Mouse (Mus musculus) layer of hippocampus, postnatal 36 days (tissue): ENCODE data around the gene Dcun1d4. TPM values are rescaled to one million over a fixed set of nuclear protein-coding genes. Genes with fewer than 3 reads are reported as not detected.
A peak's percentile ranks its signal among the peaks of the same experiment; 100 is the strongest.
"Not testable (repeated sequence)": the region's sequence is repeated elsewhere in the genome, so short reads cannot be mapped to it uniquely, and the experiment has no call there.

Source experiments
- DNase-seq, 2 experiments: peaks; one replicate each; pipeline ENCODE4 v3.0.0; 2022
- total RNA-seq, 2 experiments: library from RNA; stranded (reverse); gene quantifications; 2 replicates each; pipeline ENCODE4 v1.2.3; 2021

The Dcun1d4 gene
- 100 to 1,000 TPM; 123 to 131 TPM for total RNA-seq

DNA sequence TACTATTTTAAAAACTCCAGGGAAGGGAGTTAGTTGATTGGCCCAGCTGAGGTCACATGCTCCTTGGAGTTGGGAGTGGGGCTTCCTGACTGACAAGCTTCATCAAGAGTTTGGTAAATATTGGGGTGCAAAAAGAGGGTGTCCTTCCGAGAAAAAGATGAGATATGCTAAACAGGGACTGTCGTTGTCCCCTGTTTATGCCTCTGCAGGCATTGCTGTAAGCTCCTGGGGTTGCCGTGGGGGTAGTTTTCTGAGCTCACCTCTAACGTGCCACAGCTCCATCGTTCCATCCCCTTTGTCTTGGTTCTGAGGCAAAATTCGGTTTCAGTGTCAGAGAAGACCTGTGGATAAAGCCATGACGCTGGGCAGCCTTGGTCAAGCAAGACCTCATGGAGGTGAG lies at the start of gene Dcun1d4:
Gene Dcun1d4 (plus strand): TSS at position 301 of the 400 bp plus-strand sequence.
- DNase-seq: no peak

- DNase-seq: peak; percentile 85
Measured at GRCm38 (mm10) chr5:73431581-73431980, 49.2 kb upstream of the Dcun1d4 start.

DNA sequence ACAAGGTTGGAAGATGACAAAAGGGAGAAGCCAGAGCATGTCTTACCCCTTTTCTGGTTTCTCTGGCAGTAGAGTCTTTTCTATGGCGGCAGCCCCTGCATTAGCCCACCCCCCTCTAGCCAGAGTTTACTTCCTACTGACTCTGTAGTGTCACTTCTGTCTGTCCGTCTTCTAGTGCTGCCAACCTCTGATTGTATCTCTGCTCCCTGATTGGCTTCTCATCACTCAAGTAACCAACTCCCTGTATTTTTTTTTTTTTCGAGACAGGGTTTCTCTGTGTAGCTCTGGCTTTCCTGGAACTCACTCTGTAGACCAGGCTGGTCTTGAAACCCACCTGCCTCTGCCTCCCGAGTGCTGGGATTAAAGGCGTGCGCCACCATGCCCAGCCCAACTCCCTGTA lies 48.0 kb upstream of the Dcun1d4 start:
- DNase-seq: no peak

DNA sequence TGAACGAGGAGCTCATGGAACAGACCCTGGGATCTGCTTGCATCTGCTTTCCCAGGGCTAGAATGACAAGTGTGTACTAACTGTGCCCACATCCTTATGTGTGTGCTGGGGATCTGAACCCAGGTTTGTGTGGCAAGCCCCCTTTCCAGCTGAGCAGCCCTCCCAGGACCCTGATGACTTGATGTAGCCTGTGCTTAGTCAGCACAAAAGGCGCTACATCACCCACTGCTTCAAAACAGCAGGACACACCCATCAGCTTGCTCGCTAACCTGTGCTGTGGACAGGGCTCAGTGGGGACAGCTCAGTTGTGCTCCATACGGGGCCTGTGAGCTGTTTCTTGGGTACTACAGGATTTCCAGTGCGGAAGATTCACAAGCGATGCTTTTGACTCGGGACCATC lies 46.0 kb upstream of the Dcun1d4 start:
- no peak for DNase-seq

DNA sequence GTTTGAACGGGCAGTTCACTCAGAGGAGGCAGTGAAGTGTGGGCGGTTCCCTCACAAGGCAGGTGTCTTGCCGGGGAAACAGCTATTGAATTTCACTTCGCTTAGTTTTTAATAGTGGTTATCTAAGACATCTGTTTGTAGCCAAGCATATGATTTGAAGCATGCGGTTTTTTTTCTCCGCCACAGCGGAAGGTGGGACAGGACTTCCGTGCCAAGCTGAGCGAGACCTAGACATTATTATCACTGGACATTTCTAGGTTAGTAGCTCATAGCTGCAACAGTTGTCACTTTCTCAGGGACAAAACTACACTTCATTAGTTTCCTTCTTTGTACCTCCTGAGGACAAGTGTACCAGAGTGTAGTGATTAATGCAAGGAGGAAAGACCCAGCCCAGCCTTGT lies 38.6 kb upstream of the Dcun1d4 start:
- DNase-seq: no peak

DNA sequence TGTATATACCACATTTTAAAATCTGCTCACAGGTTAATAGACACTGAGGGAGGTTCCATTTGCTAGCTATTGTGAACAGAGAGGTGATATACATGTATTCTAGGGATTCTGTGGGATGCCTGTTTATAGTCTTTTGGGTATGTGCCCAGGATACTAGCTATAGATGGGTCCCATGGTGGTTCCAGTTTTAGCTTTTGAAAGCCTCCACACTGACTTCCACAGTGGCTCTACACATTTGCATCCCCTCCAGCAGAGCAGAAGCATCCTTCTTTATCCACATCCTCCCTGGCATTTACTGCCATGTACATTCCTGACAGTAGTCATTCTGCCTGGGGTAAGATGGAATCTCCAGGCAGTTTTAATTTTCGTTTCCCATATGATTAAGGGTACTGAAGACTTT lies 30.5 kb upstream of the Dcun1d4 start:
- no peak for DNase-seq

GRCm38 (mm10) chr5:73454502-73455306 lies 26.1 kb upstream of the Dcun1d4 start:
- no peak for DNase-seq

GRCm38 (mm10) chr5:73455307-73455687 lies 25.5 kb upstream of the Dcun1d4 start:
- DNase-seq: no peak

GRCm38 (mm10) chr5:73468462-73469433 lies 12.1 kb upstream of the Dcun1d4 start:
- no peak for DNase-seq

GRCm38 (mm10) chr5:73474412-73475405 lies 6.1 kb upstream of the Dcun1d4 start:
- no peak for DNase-seq

DNA sequence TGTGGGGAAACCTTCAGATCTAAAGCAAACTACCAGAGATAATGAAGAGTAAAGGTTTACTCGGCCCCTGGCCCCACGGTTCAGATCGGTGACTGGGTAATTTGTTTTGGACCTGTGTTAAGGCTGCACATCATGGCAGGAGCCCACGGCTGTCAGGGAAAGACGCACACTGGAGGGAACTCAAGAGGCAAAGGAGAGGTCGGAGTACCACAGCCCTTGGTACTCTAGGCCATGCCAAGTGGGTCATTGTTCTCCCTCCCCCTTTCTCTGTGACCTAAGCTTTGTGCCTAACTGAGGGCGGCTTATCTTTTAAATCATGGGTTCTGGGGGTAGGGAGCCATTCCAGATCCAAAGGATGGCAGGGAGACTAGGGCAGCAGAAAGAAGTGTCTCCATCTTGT lies 601 bp downstream of the Dcun1d4 start:
- DNase-seq: no peak

GRCm38 (mm10) chr5:73482381-73482780 lies 1.6 kb downstream of the Dcun1d4 start:
- not testable (repeated sequence) for DNase-seq

GRCm38 (mm10) chr5:73484016-73484615 lies 3.3 kb downstream of the Dcun1d4 start:
- DNase-seq: no peak

GRCm38 (mm10) chr5:73486451-73486850 lies 5.7 kb downstream of the Dcun1d4 start:
- DNase-seq: no peak

GRCm38 (mm10) chr5:73489915-73490314 lies 9.1 kb downstream of the Dcun1d4 start:
- no peak for DNase-seq

- peak; percentile 99 to 100 for DNase-seq
Measured at GRCm38 (mm10) chr5:73490596-73491073, 9.8 kb downstream of the Dcun1d4 start.

- DNase-seq: no peak
Measured at GRCm38 (mm10) chr5:73491074-73491836, 10.5 kb downstream of the Dcun1d4 start.

GRCm38 (mm10) chr5:73491837-73492720 lies 11.3 kb downstream of the Dcun1d4 start:
- peak; percentile 89 for DNase-seq

DNA sequence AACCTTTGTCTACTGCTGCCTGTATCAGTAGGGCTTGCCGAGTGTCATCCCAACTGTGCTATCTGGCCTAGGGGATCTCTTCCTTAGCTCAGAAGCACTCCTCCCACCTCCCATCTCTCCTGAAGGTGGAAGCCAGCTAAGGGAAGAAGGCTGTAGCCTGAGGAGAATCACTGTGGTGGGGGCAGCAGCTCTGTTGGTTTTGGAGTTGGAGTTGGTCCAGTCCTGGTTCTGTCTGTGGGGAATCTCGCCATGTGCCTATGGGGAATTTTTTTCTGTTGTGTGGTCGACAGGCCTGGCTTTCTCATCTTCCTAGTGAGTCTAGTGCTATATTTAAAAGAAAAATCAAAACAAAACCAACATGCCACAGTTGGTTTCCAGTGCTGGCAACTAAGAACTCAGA lies 16.6 kb downstream of the Dcun1d4 start:
- no peak for DNase-seq

GRCm38 (mm10) chr5:73498559-73498958 lies 17.8 kb downstream of the Dcun1d4 start:
- no peak for DNase-seq
